Mouse (Mus musculus): Measurements from ENCODE around the gene Hspb7.

Gene Hspb7

GRCm38 (mm10) chr4:141420192-141420829 is at the start of gene Hspb7:
Gene Hspb7, plus strand, starts transcription at chr4:141420779.
- no peak for ATAC-seq (ENCODE audit: low TSS enrichment)

- ATAC-seq (ENCODE audit: low TSS enrichment): no peak
Measured at GRCm38 (mm10) chr4:141372426-141372825, 48.2 kb upstream of the Hspb7 start.

GRCm38 (mm10) chr4:141379674-141380073 is 40.9 kb upstream of the Hspb7 start:
- ATAC-seq (ENCODE audit: low TSS enrichment): no peak

- no peak for ATAC-seq (ENCODE audit: low TSS enrichment)
Measured at GRCm38 (mm10) chr4:141382406-141382805, 38.2 kb upstream of the Hspb7 start.

- no peak; the same call in 1 of the 2 replicates for ATAC-seq (ENCODE audit: low TSS enrichment)
Measured at GRCm38 (mm10) chr4:141385275-141385674, 35.3 kb upstream of the Hspb7 start.

GRCm38 (mm10) chr4:141386150-141386549 is 34.4 kb upstream of the Hspb7 start:
- no peak for ATAC-seq (ENCODE audit: low TSS enrichment)

GRCm38 (mm10) chr4:141387093-141387784 is 33.3 kb upstream of the Hspb7 start:
- ATAC-seq (ENCODE audit: low TSS enrichment): no peak; the same call in 1 of the 2 replicates

- no peak for ATAC-seq (ENCODE audit: low TSS enrichment)
Measured at GRCm38 (mm10) chr4:141387933-141388332, 32.6 kb upstream of the Hspb7 start.

- ATAC-seq (ENCODE audit: low TSS enrichment): no peak
Measured at GRCm38 (mm10) chr4:141389366-141390150, 31.0 kb upstream of the Hspb7 start.

- no peak for ATAC-seq (ENCODE audit: low TSS enrichment)
Measured at GRCm38 (mm10) chr4:141391293-141391692, 29.3 kb upstream of the Hspb7 start.

GRCm38 (mm10) chr4:141394751-141395150 is 25.8 kb upstream of the Hspb7 start:
- ATAC-seq (ENCODE audit: low TSS enrichment): no peak

- peak; percentile 23; the same call in 1 of the 2 replicates for ATAC-seq (ENCODE audit: low TSS enrichment)
Measured at GRCm38 (mm10) chr4:141397861-141398260, 22.7 kb upstream of the Hspb7 start.

GRCm38 (mm10) chr4:141398545-141398944 is 22.0 kb upstream of the Hspb7 start, which contains the start of gene Clcnka:
Gene Clcnka, minus strand, starts transcription at chr4:141398724.
- no peak for ATAC-seq (ENCODE audit: low TSS enrichment)

- ATAC-seq (ENCODE audit: low TSS enrichment): no peak
Measured at GRCm38 (mm10) chr4:141400171-141400570, 20.4 kb upstream of the Hspb7 start.

GRCm38 (mm10) chr4:141404518-141405313 is 15.9 kb upstream of the Hspb7 start:
- ATAC-seq (ENCODE audit: low TSS enrichment): peak; percentile 76

GRCm38 (mm10) chr4:141405314-141405622 is 15.3 kb upstream of the Hspb7 start:
- ATAC-seq (ENCODE audit: low TSS enrichment): no peak

GRCm38 (mm10) chr4:141406516-141407299 is 13.9 kb upstream of the Hspb7 start:
- peak; percentile 50; the same call in 1 of the 2 replicates for ATAC-seq (ENCODE audit: low TSS enrichment)

- no peak for ATAC-seq (ENCODE audit: low TSS enrichment)
Measured at GRCm38 (mm10) chr4:141408577-141408976, 12.0 kb upstream of the Hspb7 start.

GRCm38 (mm10) chr4:141411430-141411992 is 9.1 kb upstream of the Hspb7 start:
- no peak for ATAC-seq (ENCODE audit: low TSS enrichment)

- no peak for ATAC-seq (ENCODE audit: low TSS enrichment)
Measured at GRCm38 (mm10) chr4:141415924-141416323, 4.7 kb upstream of the Hspb7 start, which contains the start of gene Clcnkb. Gene Clcnkb, minus strand, starts transcription at chr4:141416014.
